Mouse (Mus musculus) hindbrain, embryonic 15.5 days (tissue): ENCODE results near the gene Emp2. TPM values are rescaled to one million over a fixed set of nuclear protein-coding genes. Genes with fewer than 3 reads are reported as not detected.

Source experiments
- ATAC-seq: fragments of 200-750 bp; cut with Nextera tagmentation; 2 replicates; pipeline ENCODE4 v1.8.0; 2017; ENCODE audit warnings: low read depth, moderate number of reproducible peaks, moderate TSS enrichment; ENCODE audit not compliant: low FRiP score
- H3K27ac ChIP-seq: fragments of 300-500 bp; sonication (generic); replicated peaks from 2 replicates; pipeline ENCODE4 v1.5.1; 2015; ENCODE audit warnings: mild to moderate bottlenecking, inconsistent platforms
- H3K27me3 ChIP-seq: fragments of 300-500 bp; sonication (generic); 2 replicates; pipeline ENCODE4 v1.6.1; 2015; ENCODE audit warnings: control low read depth, inconsistent platforms
- H3K36me3 ChIP-seq: fragments of 300-500 bp; sonication (generic); 2 replicates; pipeline ENCODE4 v1.6.1; 2015; ENCODE audit warnings: control low read depth, inconsistent platforms
- H3K4me1 ChIP-seq: fragments of 300-500 bp; sonication (generic); replicated peaks from 2 replicates; pipeline ENCODE4 v1.6.1; 2015; ENCODE audit warnings: control low read depth, inconsistent platforms
- H3K4me2 ChIP-seq: fragments of 300-500 bp; sonication (generic); 2 replicates; pipeline ENCODE4 v1.6.1; 2015; ENCODE audit warnings: moderate library complexity, mild to moderate bottlenecking, inconsistent platforms
- H3K4me3 ChIP-seq: fragments of 300-500 bp; sonication (generic); 2 replicates; pipeline ENCODE4 v1.5.1; 2015; ENCODE audit warnings: mild to moderate bottlenecking, inconsistent platforms
- H3K9ac ChIP-seq: fragments of 300-500 bp; sonication (generic); 2 replicates; pipeline ENCODE4 v1.6.1; 2015; ENCODE audit warnings: inconsistent platforms
- H3K9me3 ChIP-seq: fragments of 300-500 bp; sonication (generic); 2 replicates; pipeline ENCODE4 v1.6.1; 2016; ENCODE audit warnings: control low read depth, inconsistent platforms
- WGBS: fragments of 180-500 bp; shearing (Covaris S2); methylation state at CpG from one replicate; pipeline ENCODE4 v1.1.7; 2015; 5-methylcytosine and 5-hydroxymethylcytosine counted together
- polyA plus RNA-seq: library from polyadenylated mRNA; unstranded; fragments of >200 nt; fragmentation: Nextera tagmentation; extraction: Ambion mirVana; gene quantifications from 2 replicates; pipeline ENCODE4 v1.2.1, GENCODE M21; 2015

The Emp2 gene
- polyA plus RNA-seq, 1 experiment from 2014 or later: 18.8 TPM

DNA sequence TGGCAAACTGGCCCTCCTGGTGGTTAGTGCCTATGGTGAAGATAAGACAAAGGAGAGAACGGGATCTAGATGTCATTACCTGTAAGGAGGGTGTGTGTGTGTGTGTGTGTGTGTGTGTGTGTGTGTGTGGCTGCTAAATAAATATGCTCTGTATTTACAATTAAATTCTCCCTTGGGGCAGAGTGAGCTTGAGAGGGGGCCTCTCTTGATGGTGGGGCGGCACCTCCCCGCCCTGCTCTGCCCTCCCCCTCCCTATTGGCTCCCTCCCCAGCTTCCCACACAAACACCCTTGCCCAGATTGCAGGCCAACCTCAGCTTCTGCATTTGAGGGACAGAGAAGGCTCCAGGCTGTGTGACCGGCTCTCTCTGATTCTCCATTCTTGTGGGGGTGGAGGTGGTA lies 1.8 kb downstream of the Emp2 start:
- no peak for ATAC-seq
- WGBS: 87% methylated on average over 4 of the region's 4 CpGs
- H3K4me2 ChIP-seq: no peak overlapping the region
- no peak overlapping the region for H3K4me3 ChIP-seq
- H3K27ac ChIP-seq: no peak overlapping the region
- no peak overlapping the region for H3K9ac ChIP-seq
- H3K4me1 ChIP-seq: peaks cover 11% of the 10 kb centered on the region
- H3K36me3 ChIP-seq: no peaks in the 10 kb centered on the region
- no peaks in the 10 kb centered on the region for H3K9me3 ChIP-seq
- H3K27me3 ChIP-seq: peaks cover 19% of the 10 kb centered on the region

DNA sequence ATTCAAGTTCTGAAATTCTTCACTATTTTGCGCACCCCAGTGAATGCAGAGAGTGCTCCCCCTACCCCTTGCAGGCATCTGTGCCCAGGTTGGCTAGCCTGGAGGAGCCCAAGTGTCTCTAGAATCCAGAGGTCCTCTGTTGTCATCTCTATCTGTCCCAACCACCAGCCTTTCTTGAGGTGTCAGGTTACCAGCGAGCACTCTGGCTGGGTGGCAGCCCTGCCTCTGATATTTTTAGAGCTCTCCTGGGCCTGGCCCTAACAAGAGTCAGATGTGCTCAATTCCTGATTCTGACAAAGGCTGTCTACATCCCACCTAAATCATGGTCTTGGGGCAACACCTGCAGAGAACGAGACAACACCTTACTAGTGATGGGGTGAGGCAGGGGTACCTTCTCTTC lies 2.7 kb downstream of the Emp2 start:
- ATAC-seq: no peak
- Histone ChIP-seq H3K27ac (no peak overlapping the region), H3K4me2 (no peak overlapping the region), H3K36me3 (no peaks in the 10 kb centered on the region), H3K27me3 (peaks cover 19% of the 10 kb centered on the region), H3K9me3 (no peaks in the 10 kb centered on the region), H3K4me1 (peaks cover 11% of the 10 kb centered on the region), H3K9ac (no peak overlapping the region), H3K4me3 (no peak overlapping the region)
- 69% methylated on average over 3 of the region's 3 CpGs for WGBS

DNA sequence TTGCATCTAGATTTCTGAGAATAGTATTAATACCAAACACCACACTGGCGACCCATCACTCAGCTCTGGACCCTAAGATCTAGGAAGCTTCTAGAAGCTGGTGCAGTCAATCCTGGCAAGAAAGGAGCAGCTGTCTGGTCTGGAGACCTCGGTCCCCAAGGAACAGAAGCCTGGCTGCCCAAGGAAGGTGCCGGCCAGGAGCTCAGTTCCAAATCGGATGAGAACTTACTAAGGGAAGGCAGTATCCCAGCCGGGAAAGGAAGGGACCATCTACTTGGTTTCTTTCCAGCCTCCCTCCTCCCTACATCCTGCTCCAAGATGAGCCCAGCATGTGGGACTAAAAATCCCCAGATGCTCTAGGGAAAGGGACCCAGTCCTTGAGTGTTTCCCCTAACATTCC lies 3.3 kb downstream of the Emp2 start:
- Histone ChIP-seq H3K4me3 (no peak overlapping the region), H3K9ac (no peak overlapping the region), H3K36me3 (no peaks in the 10 kb centered on the region), H3K9me3 (no peaks in the 10 kb centered on the region), H3K27me3 (peaks cover 19% of the 10 kb centered on the region), H3K27ac (no peak overlapping the region), H3K4me2 (no peak overlapping the region), H3K4me1 (peaks cover 11% of the 10 kb centered on the region)
- no peak for ATAC-seq
- 85% methylated on average over 5 of the region's 5 CpGs for WGBS

DNA sequence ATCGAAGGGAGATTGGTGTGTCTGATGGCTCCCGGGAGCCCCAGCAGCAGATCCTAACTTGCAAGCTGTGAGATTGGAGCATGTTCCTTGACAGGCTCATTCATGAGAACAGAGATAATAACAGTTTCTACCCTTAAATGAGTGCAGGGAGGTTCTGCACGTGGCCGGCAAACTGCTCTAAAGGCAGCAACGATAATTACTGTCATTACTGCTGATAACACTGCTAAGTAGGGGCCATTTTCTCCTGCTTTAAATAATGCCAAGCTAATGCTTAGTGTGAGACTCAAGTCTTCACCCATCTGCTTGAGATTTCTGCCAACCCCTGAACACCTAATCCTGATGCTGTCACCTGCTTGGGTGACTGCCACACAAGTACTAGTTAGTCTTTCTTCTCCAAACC lies 6.4 kb downstream of the Emp2 start:
- Histone ChIP-seq H3K4me3 (no peak overlapping the region), H3K4me2 (no peak overlapping the region), H3K4me1 (no peaks in the 10 kb centered on the region), H3K9me3 (no peaks in the 10 kb centered on the region), H3K27me3 (peaks cover 4% of the 10 kb centered on the region; the same call in 1 of the 2 replicates), H3K27ac (no peak overlapping the region), H3K36me3 (no peaks in the 10 kb centered on the region), H3K9ac (no peak overlapping the region)
- 78% methylated on average over 5 of the region's 5 CpGs for WGBS
- ATAC-seq: no peak

DNA sequence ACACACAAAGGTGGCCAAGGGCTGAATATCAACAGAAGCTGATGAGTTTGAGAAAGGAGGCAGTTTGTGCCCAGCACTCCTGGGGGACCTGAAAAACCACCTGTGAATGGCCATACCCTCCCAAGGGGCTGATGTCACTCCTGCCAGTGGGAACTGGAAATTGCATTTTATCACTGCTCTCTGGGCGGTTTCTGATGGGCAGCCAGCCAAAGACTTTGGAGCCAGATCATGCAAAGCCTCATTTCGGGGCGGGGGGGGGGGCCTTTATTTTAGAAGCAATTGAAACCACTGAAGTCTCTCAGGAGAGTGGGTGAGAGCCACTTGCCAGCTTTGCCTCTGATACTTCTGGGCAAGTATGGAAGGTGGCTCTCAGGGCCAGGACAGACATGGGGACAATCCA lies 7.7 kb downstream of the Emp2 start:
- no peaks in the 10 kb centered on the region for H3K4me1 ChIP-seq
- no peak overlapping the region for H3K4me3 ChIP-seq
- H3K36me3 ChIP-seq: no peaks in the 10 kb centered on the region
- no peak overlapping the region for H3K27ac ChIP-seq
- ATAC-seq: no peak
- 74% methylated on average over 3 of the region's 3 CpGs for WGBS
- H3K9me3 ChIP-seq: no peaks in the 10 kb centered on the region
- no peaks in the 10 kb centered on the region for H3K27me3 ChIP-seq
- no peak overlapping the region for H3K4me2 ChIP-seq
- H3K9ac ChIP-seq: no peak overlapping the region

DNA sequence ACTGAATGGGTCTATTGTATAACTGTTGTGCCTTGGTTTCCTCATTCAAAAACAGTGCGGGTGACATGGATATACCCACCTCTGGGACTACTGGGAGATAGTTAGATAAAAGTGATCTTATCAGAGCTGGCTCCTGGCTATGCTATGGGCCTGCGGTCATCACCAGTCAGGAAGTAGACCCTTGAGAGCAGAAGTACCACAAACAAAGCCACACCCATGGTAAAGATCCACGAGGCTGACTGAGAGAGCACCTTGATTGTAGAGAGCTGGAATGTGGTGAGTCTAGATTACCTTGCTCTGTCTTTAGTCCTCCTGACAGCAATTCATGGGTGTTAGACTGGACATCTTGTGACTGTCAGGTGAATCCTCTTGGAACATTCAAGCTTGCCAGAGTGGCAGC lies 12.4 kb downstream of the Emp2 start:
- no peak overlapping the region for H3K27ac ChIP-seq
- no peak overlapping the region for H3K4me2 ChIP-seq
- H3K36me3 ChIP-seq: no peaks in the 10 kb centered on the region
- H3K9me3 ChIP-seq: no peaks in the 10 kb centered on the region
- no peak overlapping the region for H3K4me3 ChIP-seq
- WGBS: 89% methylated on average over 3 of the region's 3 CpGs
- no peak overlapping the region for H3K9ac ChIP-seq
- no peak for ATAC-seq
- no peaks in the 10 kb centered on the region for H3K4me1 ChIP-seq
- H3K27me3 ChIP-seq: no peaks in the 10 kb centered on the region

DNA sequence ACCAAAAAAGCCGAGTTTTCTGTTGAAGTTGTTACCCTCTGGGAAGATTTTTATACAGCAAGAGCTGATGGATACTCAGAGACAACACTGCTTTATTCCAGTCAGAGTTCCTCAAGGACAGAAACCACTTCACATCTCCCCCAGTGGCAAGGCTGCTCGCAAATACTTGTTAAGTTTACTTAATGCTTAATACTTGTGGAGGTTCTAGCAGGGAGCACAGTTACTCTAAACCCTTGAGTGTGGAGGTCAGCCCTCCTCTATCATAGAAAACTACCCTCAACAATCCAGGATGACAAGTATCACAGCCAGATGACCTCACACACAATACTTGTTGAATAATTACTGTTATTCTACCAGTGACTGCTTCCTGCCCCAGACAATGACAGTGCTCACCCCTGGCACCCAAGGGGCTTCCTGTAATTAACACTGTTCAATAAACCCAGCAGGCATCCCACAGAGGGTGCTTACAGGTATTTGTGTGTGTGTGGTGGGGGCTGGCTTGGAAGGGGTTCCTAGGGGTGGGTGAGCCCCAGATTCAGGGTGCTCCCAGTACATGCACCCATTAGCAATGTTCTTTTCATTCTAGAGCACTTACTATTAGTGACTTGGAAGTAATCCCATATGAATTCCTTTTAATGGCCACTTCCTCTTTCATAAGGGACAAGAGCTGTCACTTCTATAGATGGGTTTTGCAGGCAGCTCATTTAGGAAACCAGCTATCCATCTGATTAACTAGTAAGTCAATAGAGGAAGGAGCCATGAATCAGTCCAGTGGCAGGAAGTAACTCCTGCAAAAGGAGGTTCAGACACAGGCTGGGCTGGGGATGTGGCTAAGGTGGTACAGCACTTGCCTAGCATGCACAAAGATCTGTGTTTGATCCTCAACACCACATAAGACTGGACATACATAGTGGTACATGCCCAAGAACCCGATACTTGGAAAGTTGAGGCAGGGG lies 13.3 kb downstream of the Emp2 start:
- no peak overlapping the region for H3K4me3 ChIP-seq
- H3K27me3 ChIP-seq: no peaks in the 10 kb centered on the region
- H3K36me3 ChIP-seq: no peaks in the 10 kb centered on the region
- no peak overlapping the region for H3K4me2 ChIP-seq
- no peaks in the 10 kb centered on the region for H3K4me1 ChIP-seq
- ATAC-seq: no peak
- H3K9me3 ChIP-seq: no peaks in the 10 kb centered on the region
- H3K9ac ChIP-seq: no peak overlapping the region
- 74% methylated on average over 3 of the region's 3 CpGs for WGBS
- no peak overlapping the region for H3K27ac ChIP-seq

DNA sequence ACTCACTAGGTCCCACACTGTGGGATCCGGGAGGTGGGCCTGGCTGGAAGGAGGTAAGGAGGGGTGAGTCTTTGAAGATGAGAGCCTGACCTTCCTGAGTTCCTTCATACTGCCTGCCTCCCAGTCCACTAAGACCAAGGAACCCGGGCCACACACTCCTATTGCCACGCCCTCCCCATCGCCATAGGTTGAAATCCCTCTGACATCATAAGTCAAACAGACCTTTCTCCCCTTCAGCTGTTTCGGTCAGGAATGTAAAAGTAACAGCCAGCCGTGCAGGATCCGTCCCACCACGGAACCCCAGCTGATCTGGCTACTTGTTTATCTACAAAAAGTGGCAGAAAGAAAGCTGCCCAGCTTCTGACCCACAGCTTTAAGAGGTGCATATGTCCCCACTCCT lies 14.1 kb downstream of the Emp2 start:
- no peak for ATAC-seq
- no peaks in the 10 kb centered on the region for H3K4me1 ChIP-seq
- H3K27me3 ChIP-seq: no peaks in the 10 kb centered on the region
- H3K9me3 ChIP-seq: no peaks in the 10 kb centered on the region
- WGBS: 44% methylated on average over 8 of the region's 8 CpGs
- H3K4me2 ChIP-seq: no peak overlapping the region
- H3K9ac ChIP-seq: no peak overlapping the region
- H3K4me3 ChIP-seq: no peak overlapping the region
- H3K36me3 ChIP-seq: no peaks in the 10 kb centered on the region
- H3K27ac ChIP-seq: no peak overlapping the region

DNA sequence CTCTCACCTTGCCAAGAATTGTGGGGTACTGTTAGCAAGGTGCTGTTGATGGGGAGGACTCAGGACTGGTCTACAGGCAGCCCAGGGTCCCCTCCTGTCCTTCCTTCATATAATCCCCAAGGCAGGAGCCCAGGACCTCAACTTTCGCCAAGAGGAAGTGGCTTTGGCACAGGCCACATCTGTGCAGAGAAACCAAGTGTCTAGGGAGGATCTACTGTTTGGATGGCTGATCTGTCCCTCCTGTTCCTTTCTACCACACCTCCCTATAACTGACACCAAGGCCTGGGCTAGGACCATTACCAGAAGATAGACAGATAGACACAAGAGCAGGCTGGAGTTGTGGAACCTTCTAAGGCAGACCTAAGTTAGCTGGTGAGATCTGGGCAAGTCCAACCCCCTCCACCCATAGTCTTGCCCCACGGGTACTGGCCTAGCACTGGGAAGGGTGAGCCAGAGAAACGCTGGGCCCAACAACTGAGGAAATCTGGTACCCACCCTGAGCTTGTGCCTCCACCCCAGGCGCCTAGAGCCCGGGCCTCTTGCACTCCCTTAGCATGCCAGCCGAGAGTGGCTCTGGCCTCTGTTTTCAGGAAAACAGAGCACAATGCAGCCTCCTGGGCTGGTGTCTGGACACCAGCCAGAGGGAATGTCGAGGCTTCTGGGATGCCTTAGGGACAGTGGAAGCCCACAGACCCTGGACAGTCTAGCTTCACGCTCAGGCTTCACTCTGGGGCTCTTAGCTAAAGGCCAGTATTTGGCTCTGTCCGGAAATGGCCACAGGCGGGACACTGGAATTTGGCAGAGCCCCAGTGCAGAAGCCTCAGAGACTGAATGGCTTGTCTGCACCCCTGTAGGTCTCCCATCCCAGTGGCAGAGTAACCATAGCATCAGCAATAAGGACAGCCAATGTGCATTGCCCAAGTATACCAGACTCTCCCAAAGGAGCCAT lies 15.8 kb downstream of the Emp2 start:
- 82% methylated on average over 10 of the region's 10 CpGs for WGBS
- ATAC-seq: peak; percentile 63; the same call in 1 of the 2 replicates
- no peak overlapping the region for H3K4me3 ChIP-seq
- no peaks in the 10 kb centered on the region for H3K9me3 ChIP-seq
- no peaks in the 10 kb centered on the region for H3K4me1 ChIP-seq
- H3K27me3 ChIP-seq: no peaks in the 10 kb centered on the region
- no peak overlapping the region for H3K4me2 ChIP-seq
- no peak overlapping the region for H3K9ac ChIP-seq
- H3K36me3 ChIP-seq: no peaks in the 10 kb centered on the region
- H3K27ac ChIP-seq: no peak overlapping the region

DNA sequence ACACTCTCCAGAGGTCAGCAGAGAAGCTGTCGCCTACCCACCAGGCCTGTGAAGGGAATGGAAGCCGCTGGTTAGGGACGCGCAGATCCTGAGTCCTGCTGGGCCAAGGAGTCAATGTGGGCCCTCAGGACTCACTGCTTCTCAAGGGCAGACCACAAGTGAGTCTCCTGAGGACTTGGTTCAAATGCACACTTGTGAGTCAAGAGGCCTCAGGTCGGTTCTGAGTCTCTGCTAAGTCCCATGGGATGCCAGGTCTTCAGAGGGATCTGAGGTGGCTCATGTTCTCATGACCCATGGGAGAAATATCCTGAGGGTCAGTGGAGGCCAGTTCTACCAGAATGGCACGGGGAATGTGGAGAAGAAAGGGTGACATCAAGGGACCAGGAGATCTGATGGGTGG lies 25.7 kb downstream of the Emp2 start:
- Histone ChIP-seq H3K27ac (no peak overlapping the region), H3K36me3 (no peaks in the 10 kb centered on the region), H3K9ac (no peak overlapping the region), H3K4me3 (no peak overlapping the region), H3K4me2 (no peak overlapping the region), H3K9me3 (no peaks in the 10 kb centered on the region), H3K27me3 (no peaks in the 10 kb centered on the region), H3K4me1 (no peaks in the 10 kb centered on the region)
- ATAC-seq: no peak
- WGBS: 90% methylated on average over 6 of the region's 6 CpGs

DNA sequence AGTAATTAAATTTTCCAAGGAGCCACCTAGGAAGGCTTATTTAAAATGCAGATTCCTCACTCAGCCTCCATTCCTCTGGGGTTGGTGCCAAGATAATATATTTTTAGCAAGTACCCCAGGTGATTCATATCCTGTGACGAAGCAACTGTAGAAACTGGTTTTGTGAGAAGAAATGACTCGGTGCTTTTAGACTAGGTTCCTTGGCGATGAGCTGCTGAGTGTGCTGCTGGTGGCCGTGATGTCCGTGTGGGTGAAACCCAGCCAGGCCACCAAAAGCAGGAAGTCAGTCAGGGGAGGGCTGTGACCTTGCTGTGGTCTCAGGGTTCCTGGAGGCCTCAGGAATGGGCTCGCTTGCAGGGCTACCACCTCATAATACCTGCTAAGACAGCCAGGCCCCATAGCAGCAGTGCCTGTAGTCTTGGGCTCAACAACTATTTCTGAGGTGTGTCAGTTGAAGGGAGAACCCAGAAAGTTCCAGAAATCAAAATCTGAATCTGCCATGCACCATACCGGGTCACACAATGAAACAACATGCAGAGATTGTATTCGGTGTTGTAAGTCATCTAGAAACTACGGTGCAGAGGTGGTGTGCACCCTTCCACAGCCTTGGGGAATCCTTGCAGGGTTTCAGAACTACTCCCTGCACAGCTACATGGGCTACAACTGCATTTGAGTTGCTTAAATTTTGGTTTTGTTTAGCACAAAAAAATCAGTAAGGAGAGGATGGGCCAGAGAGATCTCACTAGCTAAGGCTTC lies 27.1 kb downstream of the Emp2 start:
- 85% methylated on average over 9 of the region's 9 CpGs for WGBS
- no peak overlapping the region for H3K9ac ChIP-seq

More for the DNA sequence above, 27.1 kb downstream of the Emp2 start:
- no peaks in the 10 kb centered on the region for H3K36me3 ChIP-seq
- H3K4me1 ChIP-seq: no peaks in the 10 kb centered on the region
- no peaks in the 10 kb centered on the region for H3K27me3 ChIP-seq
- no peak for ATAC-seq
- no peaks in the 10 kb centered on the region for H3K9me3 ChIP-seq
- no peak overlapping the region for H3K4me3 ChIP-seq
- H3K4me2 ChIP-seq: no peak overlapping the region
- no peak overlapping the region for H3K27ac ChIP-seq
